Comparison of ENCODE assay signal across 8 mouse cellular contexts in genomic region chr11:54523431-54524001, GRCm38 (mm10). TPM values are rescaled to one million over a fixed set of nuclear protein-coding genes. Genes with fewer than 3 reads are reported as not detected.
DNase-seq lines count a peak whose midpoint lies in the region; ATAC-seq and TF ChIP-seq lines count a peak whose summit lies in the region.

No protein-coding gene starts in this region.

- TF ChIP-seq CTCF in C2C12 (IDR thresholded peaks at IDR 0.05; ENCODE audit: control insufficient read depth, insufficient read depth, insufficient read length), result no peak
- no peak for TF ChIP-seq CTCF in liver, embryonic 14.5 days (IDR thresholded peaks at IDR 0.05; ENCODE audit: low read depth)

- peak overlapping the region; percentile 66 for H3K4me2 ChIP-seq in heart, embryonic 11.5 days
- H3K4me2 ChIP-seq in forebrain, embryonic 11.5 days (ENCODE audit: low read depth, low read length, severe bottlenecking), result peak overlapping the region; percentile 78
- H3K4me2 ChIP-seq in liver, embryonic 14.5 days (ENCODE audit: low read depth), result peak overlapping the region; percentile 84

- DNase-seq in heart, postnatal 25 days (ENCODE audit: low spot score), result no peak
- DNase-seq in forebrain, embryonic 11.5 days (ENCODE audit: low spot score), result no peak
- DNase-seq in liver, embryonic 14.5 days (ENCODE audit: low read depth in 3 of 3, low spot score in 3 of 3), result no peak
- DNase-seq in left cerebral cortex, postnatal 14 days (ENCODE audit: low spot score in 2 of 2), result no peak

- no peak for ATAC-seq in heart, embryonic 11.5 days (replicated peaks; ENCODE audit: insufficient number of reproducible peaks, low FRiP score, low TSS enrichment)
- no peak for ATAC-seq in forebrain, embryonic 11.5 days (replicated peaks; ENCODE audit: low FRiP score)
- no peak for ATAC-seq in liver, embryonic 14.5 days (ENCODE audit: insufficient read depth)
- no peak for ATAC-seq in frontal cortex, adult (ENCODE audit: low TSS enrichment)
- no peak for ATAC-seq in megakaryocyte-erythroid progenitor cell, adult 5-6 weeks (replicated peaks; ENCODE audit: low FRiP score, low TSS enrichment, poor library complexity, severe bottlenecking)

- H3K4me1 ChIP-seq in heart, embryonic 11.5 days (ENCODE audit: control insufficient read depth, insufficient read depth, low read length), result peaks cover 23% of the 10 kb centered on the region
- H3K4me1 ChIP-seq in forebrain, embryonic 11.5 days (replicated peaks; ENCODE audit: control insufficient read depth, insufficient read depth, low read length), result no peaks in the 10 kb centered on the region
- peaks cover 14 to 18% of the 10 kb centered on the region in 2 experiments for H3K4me1 ChIP-seq in liver, embryonic 14.5 days (replicated peaks; ENCODE audit: control insufficient read depth in 2 of 2, insufficient read depth in 2 of 2, low read length in 1 of 2)

- intact Hi-C loops in heart, postnatal 25 days (cut with DNase I), result loop anchor here (5.0 kb wide), 1 partner anchor 86 kb away; the partner anchor contains the start of gene Fnip1
- intact Hi-C loops in left cerebral cortex, postnatal 14 days (cut with DNase I), result loop anchor here (5.0 to 10.0 kb wide), 2 partner anchors 86 to 159 kb away; partner anchors contain the start of gene Fnip1

- no peaks in the 10 kb centered on the region for H3K36me3 ChIP-seq in heart, embryonic 11.5 days (ENCODE audit: control insufficient read depth, insufficient read depth, low read length)
- no peaks in the 10 kb centered on the region for H3K36me3 ChIP-seq in C2C12 (ENCODE audit: control insufficient read depth, insufficient read depth)
- no peaks in the 10 kb centered on the region for H3K36me3 ChIP-seq in forebrain, embryonic 11.5 days (ENCODE audit: control insufficient read depth, insufficient read depth, low read length)
- no peaks in the 10 kb centered on the region for H3K36me3 ChIP-seq in liver, embryonic 14.5 days (replicated peaks; ENCODE audit: control insufficient read depth, insufficient read depth, low read depth)

- no peaks in the 10 kb centered on the region for H3K27me3 ChIP-seq in heart, embryonic 11.5 days (ENCODE audit: control insufficient read depth, insufficient read depth, low read length)
- H3K27me3 ChIP-seq in C2C12 (ENCODE audit: control insufficient read depth, insufficient read depth, insufficient read length), result no peaks in the 10 kb centered on the region
- no peaks in the 10 kb centered on the region for H3K27me3 ChIP-seq in forebrain, embryonic 11.5 days (ENCODE audit: control insufficient read depth, insufficient read depth, low read length)
- no peaks in the 10 kb centered on the region for H3K27me3 ChIP-seq in liver, embryonic 14.5 days (ENCODE audit: control insufficient read depth, insufficient read depth, low read length)

- no peak for TF ChIP-seq EP300 in liver, embryonic 14.5 days (IDR thresholded peaks at IDR 0.05; ENCODE audit: low read depth)

- H3K4me3 ChIP-seq in heart, embryonic 11.5 days (ENCODE audit: low read depth, low read length), result peak overlapping the region; percentile 98
- peak overlapping the region; percentile 94 for H3K4me3 ChIP-seq in C2C12 (ENCODE audit: insufficient read depth, poor library complexity, severe bottlenecking)
- H3K4me3 ChIP-seq in forebrain, embryonic 11.5 days (ENCODE audit: low read depth, low read length), result peak overlapping the region; percentile 87
- peak overlapping the region; percentile 94 to 97 for H3K4me3 ChIP-seq in liver, embryonic 14.5 days (ENCODE audit: insufficient read depth in 1 of 2, low read depth in 2 of 2, low read length in 2 of 2)

- peaks cover 59% of the 10 kb centered on the region for H3K79me2 ChIP-seq in C2C12 (ENCODE audit: control insufficient read depth, insufficient read depth)

- peak overlapping the region; percentile 97 for H3K9ac ChIP-seq in heart, embryonic 11.5 days (ENCODE audit: low read depth, low read length)
- H3K9ac ChIP-seq in forebrain, embryonic 11.5 days (ENCODE audit: low read length), result peak overlapping the region; percentile 92
- H3K9ac ChIP-seq in liver, embryonic 14.5 days (replicated peaks), result peak overlapping the region; percentile 99

- peak overlapping the region; percentile 77 for H3ac ChIP-seq in C2C12 (ENCODE audit: control insufficient read depth, insufficient read length, low read depth)

- H3K27ac ChIP-seq in heart, embryonic 11.5 days (ENCODE audit: low read depth, low read length), result peak overlapping the region; percentile 97
- H3K27ac ChIP-seq in forebrain, embryonic 11.5 days (ENCODE audit: low read depth, low read length), result no peak overlapping the region
- peak overlapping the region; percentile 95 for H3K27ac ChIP-seq in liver, embryonic 14.5 days

- no peaks in the 10 kb centered on the region for H3K9me3 ChIP-seq in heart, embryonic 11.5 days (replicated peaks; ENCODE audit: control insufficient read depth, low read length)
- H3K9me3 ChIP-seq in forebrain, embryonic 11.5 days (ENCODE audit: control insufficient read depth, low read length), result no peaks in the 10 kb centered on the region
- H3K9me3 ChIP-seq in liver, embryonic 14.5 days (ENCODE audit: control insufficient read depth, low read length), result no peaks in the 10 kb centered on the region

- H3K79me3 ChIP-seq in C2C12 (ENCODE audit: low read depth), result peaks cover 52% of the 10 kb centered on the region

- 14% methylated on average over 10 of the region's 10 CpGs for WGBS in heart, embryonic 11.5 days (ENCODE audit: insufficient replicate concordance)
- 15% methylated on average over 10 of the region's 10 CpGs for WGBS in forebrain, embryonic 11.5 days
- WGBS in liver, embryonic 14.5 days (ENCODE audit: insufficient replicate concordance), result 9% methylated on average over 10 of the region's 10 CpGs

TF ChIP-seq in C2C12, 6 proteins besides CTCF, POLR2A, EP300 and RAD21:
- no peak for TF ChIP-seq MAX (IDR thresholded peaks at IDR 0.05)
- TF ChIP-seq FOSL1 (IDR thresholded peaks at IDR 0.05; ENCODE audit: insufficient read depth, low read length, poor library complexity, severe bottlenecking), result no peak
- no peak for TF ChIP-seq USF1 (IDR thresholded peaks at IDR 0.05; ENCODE audit: low read depth)
- TF ChIP-seq MYOG (IDR thresholded peaks at IDR 0.05; ENCODE audit: control insufficient read depth, extremely low read depth, insufficient read length), result no peak

RNA-seq across cellular contexts. Expression of gene Rapgef6, which starts 0.9 kb away (rescaled TPM):
- 22.9 and 28.6 TPM in 2 replicates for polyA plus RNA-seq in heart, embryonic 11.5 days (2014; fragmentation: Nextera tagmentation; extraction: Ambion mirVana)
- total RNA-seq in heart, postnatal 25 days (2021), result 10 to 100 TPM; 15.8 to 17.9 TPM
- 3.2 TPM for polyA plus RNA-seq in C2C12 (2012; fragmentation: generic; extraction: Trizol)
- 26.6 and 29.6 TPM in 2 replicates for polyA plus RNA-seq in forebrain, embryonic 11.5 days (2014; fragmentation: Nextera tagmentation; extraction: Ambion mirVana)
- 5.0 and 6.9 TPM in 2 replicates for polyA plus RNA-seq in liver, embryonic 14.5 days (2012; rRNA removed)
- polyA plus RNA-seq in liver, embryonic 14.5 days (2014; fragmentation: Nextera tagmentation; extraction: Ambion mirVana), result 15.7 and 17.0 TPM in 2 replicates
- 10 to 100 TPM; 28.2 to 29.4 TPM for total RNA-seq in left cerebral cortex, postnatal 14 days (2021)
- total RNA-seq in megakaryocyte-erythroid progenitor cell, adult 5-6 weeks (2014; fragmentation: Nextera tagmentation), result 47.6 and 60.7 TPM in 2 replicates
- 59.0 and 68.2 TPM in 2 replicates for total RNA-seq in megakaryocyte-erythroid progenitor cell, adult 5-6 weeks (2017)
